Mouse (Mus musculus) Patski (cell line): ENCODE measurements at regions not wholly inside any gene's neighbourhood (a gene's known extent, or its start where the extent isn't known, plus 50 kb on each side); places are given as distances from the start of the nearest gene placed in this dataset.

ENCODE experiments used
- ATAC-seq: fragments of 100-300 bp; one replicate; pipeline ENCODE4 v1.8.0; 2021
- CTCF ChIA-PET: fragments of 350-600 bp; sonication (Branson Sonifier 250); formaldehyde crosslinking; loops from one replicate; lab custom pipeline; 2022; ENCODE audit warnings: inconsistent platforms; lab: Charles Lee
- POLR2A ChIA-PET: fragments of 350-600 bp; sonication (Branson Sonifier 250); formaldehyde crosslinking; loops from one replicate; lab custom pipeline; 2022; ENCODE audit warnings: antibody characterized with exemption, inconsistent platforms; lab: Charles Lee
- DNase-seq: peaks from one replicate; pipeline ENCODE4 v3.0.0-alpha.2; 2011; ENCODE audit warnings: low read depth, low spot score
- H3K27me3 ChIP-seq: fragments of 371-371 bp; one replicate; pipeline ENCODE4 v1.5.1; 2021
- CTCF ChIP-seq: fragments of 100-300 bp; IDR thresholded peaks from one replicate; pipeline ENCODE4 v1.5.1; 2021
- in situ Hi-C: fragments of 300-500 bp; cut with MboI; formaldehyde crosslinking; loops from 3 replicates; pipeline ENCODE4 v1.11.1; 2018; ENCODE audit warnings: low pct_unique_long_range_greater_than_20kb, mixed read lengths

- no peaks in the 10 kb centered on the region for H3K27me3 ChIP-seq
- DNase-seq: no peak
- ChIA-PET CTCF (interaction anchor here (1.1 to 1.2 kb wide), 2 partner anchors 11 to 582 kb away, joined by 3 read pairs; no protein-coding TSS in a partner anchor), POLR2A (interaction anchor here (0.5 to 0.8 kb wide), 5 partner anchors 88 to 654 kb away, joined by 3 to 6 read pairs (median 3); no protein-coding TSS in a partner anchor)
- no peak for ATAC-seq
- in situ Hi-C loops: loop anchor here (5.0 kb wide), 1 partner anchor 583 kb away; no protein-coding TSS in a partner anchor
- no peak for TF ChIP-seq CTCF
Measured at GRCm38 (mm10) chr3:52840160-52840953, 176.7 kb downstream of the Cog6 start.

GRCm38 (mm10) chr3:52838020-52838419 is 179.0 kb downstream of the Cog6 start:
- ATAC-seq (no peak), DNase-seq (no peak)
- H3K27me3 ChIP-seq: no peaks in the 10 kb centered on the region
- POLR2A ChIA-PET: interaction anchor here (0.7 kb wide), 1 partner anchor 57 kb away, joined by 3 read pairs; no protein-coding TSS in a partner anchor
- CTCF ChIA-PET: interaction anchor here (1.0 to 1.6 kb wide), 2 partner anchors 11 to 12 kb away, joined by 3 to 4 read pairs; no protein-coding TSS in a partner anchor
- in situ Hi-C loops: no loop called here
- no peak for TF ChIP-seq CTCF

- ChIA-PET POLR2A (interaction anchor here (0.7 kb wide), 1 partner anchor 57 kb away, joined by 3 read pairs; no protein-coding TSS in a partner anchor), CTCF (interaction anchor here (1.0 to 1.6 kb wide), 2 partner anchors 11 to 12 kb away, joined by 3 to 4 read pairs; no protein-coding TSS in a partner anchor)
- DNase-seq: no peak
- TF ChIP-seq CTCF: no peak
- no peak for ATAC-seq
- in situ Hi-C loops: no loop called here
- no peaks in the 10 kb centered on the region for H3K27me3 ChIP-seq
Measured at GRCm38 (mm10) chr3:52837527-52837926, 179.5 kb downstream of the Cog6 start.

- ChIA-PET POLR2A (interaction anchor here (0.7 kb wide), 1 partner anchor 14 kb away, joined by 5 read pairs; no protein-coding TSS in a partner anchor), CTCF (interaction anchor here (1.2 kb wide), 1 partner anchor 17 kb away, joined by 5 read pairs; no protein-coding TSS in a partner anchor)
- in situ Hi-C loops: no loop called here
- H3K27me3 ChIP-seq: no peaks in the 10 kb centered on the region
- DNase-seq: no peak
- ATAC-seq: no peak
- TF ChIP-seq CTCF: no peak
Measured at GRCm38 (mm10) chr3:52836780-52837179, 180.3 kb downstream of the Cog6 start.

GRCm38 (mm10) chr3:52832421-52832820 is 184.6 kb downstream of the Cog6 start:
- ChIA-PET CTCF (no interaction called here), POLR2A (no interaction called here)
- DNase-seq: no peak
- TF ChIP-seq CTCF: no peak
- ATAC-seq: no peak
- H3K27me3 ChIP-seq: peaks cover 8% of the 10 kb centered on the region
- in situ Hi-C loops: no loop called here

GRCm38 (mm10) chr3:52831986-52832385 is 185.1 kb downstream of the Cog6 start:
- in situ Hi-C loops: no loop called here

DNA sequence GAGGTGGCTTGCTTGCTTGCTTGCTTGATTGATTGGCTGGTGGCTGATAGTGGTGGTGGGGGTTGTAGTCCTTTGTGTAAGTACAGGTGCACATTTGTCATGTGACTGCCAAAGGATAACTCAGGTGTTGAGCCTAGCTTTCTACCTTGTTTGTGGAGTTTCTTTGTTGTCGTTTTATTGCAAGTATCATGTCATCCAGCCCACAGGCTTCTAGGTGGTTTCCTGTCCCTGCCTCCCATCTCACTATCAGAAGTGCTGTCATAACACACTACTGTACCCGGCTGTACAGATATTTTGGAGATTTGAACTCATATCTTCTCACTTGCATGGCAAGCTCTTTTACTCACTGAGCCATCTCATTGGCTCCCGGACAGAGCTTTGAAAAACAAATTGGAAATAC is 186.9 kb downstream of the Cog6 start:
- no peak for ATAC-seq
- in situ Hi-C loops: no loop called here
- CTCF ChIA-PET: interaction anchor here (0.9 to 1.3 kb wide), 3 partner anchors 11 to 573 kb away, joined by 3 to 5 read pairs (median 3); no protein-coding TSS in a partner anchor
- H3K27me3 ChIP-seq: peaks cover 14% of the 10 kb centered on the region
- POLR2A ChIA-PET: no interaction called here
- TF ChIP-seq CTCF: no peak
- DNase-seq: no peak

More at GRCm38 (mm10) chr3:52831986-52832385, 185.1 kb downstream of the Cog6 start:
- TF ChIP-seq CTCF: no peak
- H3K27me3 ChIP-seq: peaks cover 10% of the 10 kb centered on the region
- ChIA-PET CTCF (no interaction called here), POLR2A (no interaction called here)
- no peak for DNase-seq
- no peak for ATAC-seq

DNA sequence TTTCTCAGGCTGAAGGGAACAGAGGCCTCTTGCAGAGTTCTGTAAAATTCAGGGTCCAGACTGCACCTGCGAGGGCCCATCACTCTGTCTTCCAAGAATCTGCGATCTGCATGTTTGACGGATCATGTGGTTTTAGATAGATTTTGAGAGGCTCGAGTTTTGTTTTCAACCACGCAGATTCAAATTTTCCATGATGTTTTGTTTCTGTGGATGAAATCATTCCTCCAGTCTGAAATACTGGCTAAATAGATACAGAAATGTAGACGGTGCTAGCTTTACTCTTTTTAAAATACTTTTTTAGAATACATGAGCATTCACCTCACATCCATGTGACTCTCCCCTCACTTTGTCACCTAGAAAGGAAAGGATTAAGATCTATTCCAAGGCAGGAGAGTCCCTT is 188.0 kb downstream of the Cog6 start:
- no peak for DNase-seq
- CTCF ChIA-PET: interaction anchor here (1.0 kb wide), 1 partner anchor 12 kb away, joined by 3 read pairs; no protein-coding TSS in a partner anchor
- TF ChIP-seq CTCF: no peak
- in situ Hi-C loops: no loop called here
- H3K27me3 ChIP-seq: peaks cover 22% of the 10 kb centered on the region
- POLR2A ChIA-PET: interaction anchor here (0.6 kb wide), 1 partner anchor 505 kb away, joined by 3 read pairs; no protein-coding TSS in a partner anchor
- ATAC-seq: no peak

- ChIA-PET CTCF (interaction anchor here (1.7 kb wide), 1 partner anchor 10 kb away, joined by 6 read pairs; no protein-coding TSS in a partner anchor), POLR2A (no interaction called here)
- TF ChIP-seq CTCF: no peak
- ATAC-seq (no peak), DNase-seq (no peak)
- H3K27me3 ChIP-seq: peaks cover 27% of the 10 kb centered on the region
- in situ Hi-C loops: no loop called here
Measured at GRCm38 (mm10) chr3:52828473-52828872, 188.6 kb downstream of the Cog6 start.

- DNase-seq (no peak), ATAC-seq (no peak)
- in situ Hi-C loops: no loop called here
- CTCF ChIA-PET: interaction anchor here (1.2 to 1.3 kb wide), 2 partner anchors 20 to 21 kb away, joined by 3 to 4 read pairs; no protein-coding TSS in a partner anchor
- POLR2A ChIA-PET: interaction anchor here (0.6 to 0.7 kb wide), 2 partner anchors 13 to 126 kb away, joined by 3 to 5 read pairs; no protein-coding TSS in a partner anchor
- TF ChIP-seq CTCF: no peak
- peaks cover 39% of the 10 kb centered on the region for H3K27me3 ChIP-seq
Measured at GRCm38 (mm10) chr3:52822848-52823247, 194.2 kb downstream of the Cog6 start.
